Mouse (Mus musculus) R1 (cell line): Measurements from ENCODE around the gene Zfp266.
"Not testable (repeated sequence)": the region's sequence is repeated elsewhere in the genome, so short reads cannot be mapped to it uniquely, and the experiment has no call there.

Source experiments
- DNase-seq: peaks from one replicate; pipeline ENCODE4 v3.0.0-alpha.2; 2018; ENCODE audit warnings: low read depth, low spot score

The Zfp266 gene

GRCm38 (mm10) chr9:20521306-20521957, at the start of gene Zfp266:
Gene Zfp266 (minus strand): TSS chr9:20521417.
- peak; percentile 88 for DNase-seq

- DNase-seq, result not testable (repeated sequence)
Measured at GRCm38 (mm10) chr9:20565326-20566030, 44.3 kb upstream of the Zfp266 start.

GRCm38 (mm10) chr9:20562177-20562576, 41.0 kb upstream of the Zfp266 start:
- DNase-seq, result peak; percentile 50

- DNase-seq, result no peak
Measured at GRCm38 (mm10) chr9:20552698-20553097, 31.5 kb upstream of the Zfp266 start.

- no peak for DNase-seq
Measured at GRCm38 (mm10) chr9:20551781-20552275, 30.6 kb upstream of the Zfp266 start.

- DNase-seq, result peak; percentile 47
Measured at GRCm38 (mm10) chr9:20545151-20545550, 23.9 kb upstream of the Zfp266 start.

GRCm38 (mm10) chr9:20544070-20544821, 23.0 kb upstream of the Zfp266 start:
- DNase-seq, result peak; percentile 95

- DNase-seq, result no peak
Measured at GRCm38 (mm10) chr9:20543496-20543895, 22.3 kb upstream of the Zfp266 start.

GRCm38 (mm10) chr9:20536598-20536997, 15.4 kb upstream of the Zfp266 start:
- no peak for DNase-seq

GRCm38 (mm10) chr9:20534326-20534926, 13.2 kb upstream of the Zfp266 start:
- no peak for DNase-seq

- DNase-seq, result peak; percentile 62
Measured at GRCm38 (mm10) chr9:20520531-20521210, 546 bp downstream of the Zfp266 start.

GRCm38 (mm10) chr9:20519949-20520348, 1.3 kb downstream of the Zfp266 start:
- no peak for DNase-seq

- DNase-seq, result no peak
Measured at GRCm38 (mm10) chr9:20518708-20519107, 2.5 kb downstream of the Zfp266 start.

- no peak for DNase-seq
Measured at GRCm38 (mm10) chr9:20517727-20518126, 3.5 kb downstream of the Zfp266 start.

GRCm38 (mm10) chr9:20514016-20514415, 7.2 kb downstream of the Zfp266 start:
- no peak for DNase-seq

- DNase-seq, result no peak
Measured at GRCm38 (mm10) chr9:20512714-20513113, 8.5 kb downstream of the Zfp266 start.

- no peak for DNase-seq
Measured at GRCm38 (mm10) chr9:20511645-20512044, 9.6 kb downstream of the Zfp266 start.

- no peak for DNase-seq
Measured at GRCm38 (mm10) chr9:20510346-20510745, 10.9 kb downstream of the Zfp266 start.

- no peak for DNase-seq
Measured at GRCm38 (mm10) chr9:20509676-20510075, 11.5 kb downstream of the Zfp266 start.

- DNase-seq, result no peak
Measured at GRCm38 (mm10) chr9:20504801-20505200, 16.4 kb downstream of the Zfp266 start.

- no peak for DNase-seq
Measured at GRCm38 (mm10) chr9:20493281-20493680, 27.9 kb downstream of the Zfp266 start.
